Mouse (Mus musculus): ENCODE measurements around the gene Olfr513. TPM values are rescaled to one million over a fixed set of nuclear protein-coding genes. Genes with fewer than 3 reads are reported as not detected.

Gene Olfr513
- not detected in 2 replicates for total RNA-seq (2017)

GRCm38 (mm10) chr7:108750673-108751072, at the start of gene Olfr513:
Gene Olfr513 (plus strand): TSS chr7:108750973.
- no peak for ATAC-seq (ENCODE audit: extremely low read depth, insufficient number of reproducible peaks, low FRiP score, poor library complexity, severe bottlenecking)

- no peak for ATAC-seq (ENCODE audit: extremely low read depth, insufficient number of reproducible peaks, low FRiP score, poor library complexity, severe bottlenecking)
Observed at GRCm38 (mm10) chr7:108713020-108713419, 37.8 kb upstream of the Olfr513 start, which contains the start of gene Olfr512. Gene Olfr512 (plus strand): TSS chr7:108713320.

- ATAC-seq (ENCODE audit: extremely low read depth, insufficient number of reproducible peaks, low FRiP score, poor library complexity, severe bottlenecking) = no peak
Observed at GRCm38 (mm10) chr7:108760411-108760810, 9.6 kb downstream of the Olfr513 start.

GRCm38 (mm10) chr7:108797205-108797933, 46.6 kb downstream of the Olfr513 start:
- ATAC-seq (ENCODE audit: extremely low read depth, insufficient number of reproducible peaks, low FRiP score, poor library complexity, severe bottlenecking) = no peak

Other genes with a start within 250 kb of the Olfr513 start
- not detected in 2 replicates for gene Olfr502, start 225.9 kb upstream of the Olfr513 start, total RNA-seq (2017)
- gene Olfr503, start 206.4 kb upstream of the Olfr513 start, total RNA-seq (2017) = not detected in 2 replicates
- not detected in 2 replicates for gene Olfr504, start 185.2 kb upstream of the Olfr513 start, total RNA-seq (2017)
- gene Olfr506, start 140.2 kb upstream of the Olfr513 start, total RNA-seq (2017) = not detected in 2 replicates
- not detected in 2 replicates for gene Olfr507, start 129.2 kb upstream of the Olfr513 start, total RNA-seq (2017)
- gene Olfr508, start 121.0 kb upstream of the Olfr513 start, total RNA-seq (2017) = not detected in 2 replicates
- gene Olfr509, start 99.1 kb upstream of the Olfr513 start, total RNA-seq (2017) = 0.12 TPM in 1 of 2 replicates, not detected in the other
- gene Olfr510, start 84.6 kb upstream of the Olfr513 start, total RNA-seq (2017) = not detected in 2 replicates
- not detected in 2 replicates for gene Olfr512, start 37.7 kb upstream of the Olfr513 start, total RNA-seq (2017)
- not detected in 2 replicates for gene Olfr514, start 75.0 kb downstream of the Olfr513 start, total RNA-seq (2017)
- not detected in 2 replicates for gene Olfr516, start 99.6 kb downstream of the Olfr513 start, total RNA-seq (2017)
- not detected in 2 replicates for gene Olfr517, start 121.4 kb downstream of the Olfr513 start, total RNA-seq (2017)
- not detected in 2 replicates for gene Olfr518, start 134.0 kb downstream of the Olfr513 start, total RNA-seq (2017)
- not detected in 2 replicates for gene Olfr519, start 143.4 kb downstream of the Olfr513 start, total RNA-seq (2017)
- 1.4 and 2.2 TPM in 2 replicates for gene Nlrp10, start 179.2 kb downstream of the Olfr513 start, total RNA-seq (2017)
- 72.0 and 82.4 TPM in 2 replicates for gene Eif3f, start 183.4 kb downstream of the Olfr513 start, total RNA-seq (2017)
- gene Tub, start 199.4 kb downstream of the Olfr513 start, total RNA-seq (2017) = 0.70 and 1.8 TPM in 2 replicates

All from neutrophil, adult 5-6 weeks (primary cell).